Mouse (Mus musculus) adrenal gland, adult 2 months (tissue): ENCODE results near the gene Cd79b. TPM values are rescaled to one million over a fixed set of nuclear protein-coding genes. Genes with fewer than 3 reads are reported as not detected.

Experiments used
- DNase-seq: peaks from one replicate; pipeline ENCODE4 v3.0.0; 2021
- polyA plus RNA-seq: library from polyadenylated mRNA; depleted of rRNA; stranded (reverse); fragments of >200 nt; gene quantifications from 2 replicates; pipeline ENCODE4 v1.2.3, GENCODE M21; 2012
- total RNA-seq, 2 experiments: library from RNA; stranded (reverse); gene quantifications; 2 replicates each; pipeline ENCODE4 v1.2.3; 2021

The Cd79b gene
- total and polyA plus RNA-seq, 3 experiments = 0.79 to 1.1 (median 0.81) TPM

- no peak for DNase-seq
Observed at GRCm38 (mm10) chr11:106318406-106319366, 4.1 kb upstream of the Cd79b start.

- no peak for DNase-seq
Observed at GRCm38 (mm10) chr11:106317801-106318200, 3.2 kb upstream of the Cd79b start.

- no peak for DNase-seq
Observed at GRCm38 (mm10) chr11:106316416-106316815, 1.9 kb upstream of the Cd79b start.

DNA sequence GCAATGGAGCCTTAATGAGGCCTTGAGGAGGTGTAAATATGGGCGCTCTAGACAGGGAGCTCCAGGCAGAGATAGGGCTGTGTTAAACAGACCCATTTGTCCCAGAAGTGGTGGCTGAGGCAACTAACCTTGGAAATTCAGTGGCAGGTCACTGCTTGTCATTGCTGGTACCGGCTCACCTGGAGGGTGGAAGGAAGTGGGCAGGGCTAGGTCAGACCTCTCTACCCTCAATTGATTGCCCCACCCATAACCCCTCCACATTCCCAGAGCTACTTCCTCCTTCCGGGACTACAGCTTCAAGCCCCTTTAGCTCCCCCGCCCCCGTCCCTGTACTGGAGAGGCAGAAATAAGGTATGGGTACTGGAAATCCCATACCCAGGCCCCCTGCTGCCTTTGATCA lies 1.0 kb downstream of the Cd79b start:
- DNase-seq = no peak

GRCm38 (mm10) chr11:106310123-106310522 lies 4.4 kb downstream of the Cd79b start:
- no peak for DNase-seq

- DNase-seq = no peak
Observed at GRCm38 (mm10) chr11:106308162-106308561, 6.4 kb downstream of the Cd79b start.

DNA sequence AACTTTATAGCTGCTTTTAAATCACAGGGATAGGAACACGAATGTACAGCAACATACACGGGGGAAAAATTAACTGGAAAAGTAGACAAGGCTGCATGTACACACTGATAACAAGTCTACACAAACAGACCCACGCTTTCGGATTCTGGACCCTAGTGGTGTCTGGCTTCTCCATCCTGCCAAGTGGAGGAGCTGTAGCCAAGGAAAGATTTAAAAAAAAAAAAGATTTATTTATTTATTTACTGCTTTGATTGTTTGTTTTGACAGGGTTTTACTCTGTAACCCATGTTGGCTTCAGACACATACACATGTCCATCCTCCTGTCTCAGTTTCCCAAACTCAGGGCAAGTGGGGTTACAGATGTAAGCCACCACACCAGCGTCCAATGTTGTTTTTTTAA lies 7.1 kb downstream of the Cd79b start:
- DNase-seq = no peak

GRCm38 (mm10) chr11:106306758-106307157 lies 7.8 kb downstream of the Cd79b start:
- no peak for DNase-seq

GRCm38 (mm10) chr11:106306065-106306385 lies 8.5 kb downstream of the Cd79b start:
- no peak for DNase-seq

- no peak for DNase-seq
Observed at GRCm38 (mm10) chr11:106305348-106306064, 9.1 kb downstream of the Cd79b start.

- peak; percentile 46 for DNase-seq
Observed at GRCm38 (mm10) chr11:106302634-106303033, 11.9 kb downstream of the Cd79b start.

DNA sequence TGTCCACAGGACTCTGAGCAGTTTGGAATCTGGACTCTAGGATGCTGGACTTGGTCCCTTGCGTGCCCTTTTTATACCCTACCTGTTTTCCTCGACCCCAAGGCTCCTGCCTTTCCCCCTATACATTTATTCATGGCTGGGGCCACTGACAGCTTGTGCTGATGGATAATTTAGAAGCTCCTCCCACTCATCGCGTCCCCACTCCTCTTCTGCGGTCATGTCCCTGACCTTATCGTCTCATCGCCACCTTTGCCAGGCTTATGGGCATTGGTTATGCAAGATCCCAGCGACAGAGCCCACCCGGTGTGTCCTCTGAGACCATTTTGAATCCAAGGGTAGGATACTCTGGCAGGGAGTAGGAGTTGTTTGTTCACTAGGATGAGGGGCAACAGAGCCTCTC lies 12.8 kb downstream of the Cd79b start, which contains the start of gene Gh:
Gene Gh (minus strand): TSS at position 101 of the 400 bp plus-strand sequence.
- DNase-seq = no peak

DNA sequence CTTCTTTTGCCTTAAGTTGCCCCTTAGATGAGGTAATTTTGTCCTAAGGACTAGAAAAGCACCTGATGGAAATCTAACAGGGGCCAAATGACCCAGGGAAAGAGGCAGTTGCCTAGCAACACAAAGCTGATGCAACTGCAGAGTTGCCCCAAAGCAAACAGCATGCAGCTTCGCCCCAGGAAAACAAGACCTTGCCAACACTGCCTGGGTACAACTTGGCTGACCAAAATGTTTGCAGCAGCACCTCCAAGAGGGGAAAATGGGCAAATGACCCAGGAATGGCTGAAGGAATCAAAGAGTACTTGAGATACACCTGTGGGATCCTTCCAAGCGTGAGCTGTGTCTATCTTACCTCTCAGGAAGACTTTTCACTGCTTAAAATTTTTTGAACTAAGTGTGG lies 22.7 kb downstream of the Cd79b start:
- DNase-seq = no peak

DNA sequence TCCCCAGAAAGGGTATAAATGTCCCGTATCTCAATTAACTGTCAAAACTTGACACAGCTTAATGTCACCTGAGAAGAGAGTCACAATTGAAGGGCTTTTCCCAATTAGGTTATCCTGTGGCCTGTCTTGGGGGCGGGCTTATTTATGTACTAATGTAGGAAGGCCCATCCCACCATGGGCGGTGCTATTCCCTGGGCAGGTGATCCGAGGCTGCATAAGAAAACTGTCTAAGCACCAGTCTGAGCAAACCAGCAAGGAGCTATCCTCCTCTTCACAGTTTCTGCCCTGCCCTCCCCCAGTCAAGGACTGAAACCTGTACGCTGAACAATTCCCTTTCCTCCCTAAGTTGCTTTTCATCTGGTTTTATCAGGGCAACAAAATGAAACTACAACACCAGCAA lies 24.2 kb downstream of the Cd79b start:
- DNase-seq = no peak

DNA sequence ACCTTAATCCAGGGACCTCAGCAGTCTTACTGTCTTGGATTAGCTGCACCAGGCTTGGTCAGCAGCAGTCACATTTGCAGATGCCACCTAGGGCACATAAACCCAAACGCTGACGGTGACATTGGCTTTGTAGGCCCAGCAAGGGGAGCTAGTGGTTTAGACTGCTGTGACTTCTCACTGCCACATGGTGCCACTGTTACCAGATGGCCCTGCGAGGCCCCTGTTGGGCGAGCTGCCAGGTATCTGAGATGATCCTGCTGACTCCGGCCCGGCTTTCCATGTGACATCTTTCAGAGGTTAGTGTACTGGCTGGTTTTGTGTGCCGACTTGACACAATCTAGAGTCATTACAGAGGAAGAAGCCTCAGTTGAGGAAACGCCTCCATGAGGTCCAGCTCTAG lies 25.2 kb downstream of the Cd79b start:
- peak; percentile 88 for DNase-seq

GRCm38 (mm10) chr11:106286987-106287386 lies 27.6 kb downstream of the Cd79b start:
- DNase-seq = no peak

GRCm38 (mm10) chr11:106286206-106286605 lies 28.4 kb downstream of the Cd79b start:
- no peak for DNase-seq

- DNase-seq = peak; percentile 67
Observed at GRCm38 (mm10) chr11:106284126-106284525, 30.4 kb downstream of the Cd79b start.

DNA sequence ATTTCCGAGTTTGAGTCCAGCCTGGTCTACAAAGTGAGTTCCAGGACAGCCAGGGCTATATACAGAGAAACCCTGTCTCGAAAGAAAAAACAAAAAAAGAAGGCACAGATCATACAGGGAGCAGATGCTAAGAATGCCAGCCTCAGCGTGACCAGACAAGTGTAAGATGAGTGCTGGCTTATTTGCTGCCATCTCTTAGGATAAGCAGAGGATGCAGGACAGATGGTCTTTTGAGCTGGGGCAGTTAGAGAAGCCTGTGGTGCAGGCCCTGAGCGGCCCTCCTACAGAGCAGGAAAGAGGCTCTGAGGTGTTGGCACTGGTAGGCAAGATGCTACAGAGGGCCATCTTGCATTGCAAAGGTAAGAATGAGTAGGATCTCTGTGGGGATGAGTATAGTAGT lies 31.2 kb downstream of the Cd79b start:
- no peak for DNase-seq

- DNase-seq = peak; percentile 61
Observed at GRCm38 (mm10) chr11:106282452-106282851, 32.1 kb downstream of the Cd79b start.

DNA sequence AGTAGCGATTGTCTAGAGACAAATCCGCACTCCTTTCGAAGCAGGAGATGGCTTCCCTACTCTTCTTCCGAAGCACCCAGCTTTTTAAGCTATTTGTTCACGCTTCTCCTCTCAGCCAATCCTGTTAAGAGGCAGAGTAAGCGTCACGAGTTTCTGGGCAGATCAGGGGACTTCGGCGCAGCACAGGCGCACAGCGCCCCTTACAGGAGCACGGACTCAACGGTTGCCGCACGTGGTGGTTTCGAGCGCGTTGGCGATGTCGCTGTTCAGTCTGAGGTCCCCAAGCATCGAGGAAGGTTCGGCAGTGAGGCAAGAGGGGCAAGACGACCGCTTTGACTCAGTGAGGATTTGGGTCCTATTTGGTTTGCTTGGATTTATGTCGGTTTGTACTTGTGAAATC lies 38.1 kb downstream of the Cd79b start, which contains the start of gene Tcam1:
Gene Tcam1 (plus strand): TSS at position 219 of the 400 bp plus-strand sequence.
- DNase-seq = peak; percentile 92

- no peak for DNase-seq
Observed at GRCm38 (mm10) chr11:106274971-106275411, 39.6 kb downstream of the Cd79b start.

DNA sequence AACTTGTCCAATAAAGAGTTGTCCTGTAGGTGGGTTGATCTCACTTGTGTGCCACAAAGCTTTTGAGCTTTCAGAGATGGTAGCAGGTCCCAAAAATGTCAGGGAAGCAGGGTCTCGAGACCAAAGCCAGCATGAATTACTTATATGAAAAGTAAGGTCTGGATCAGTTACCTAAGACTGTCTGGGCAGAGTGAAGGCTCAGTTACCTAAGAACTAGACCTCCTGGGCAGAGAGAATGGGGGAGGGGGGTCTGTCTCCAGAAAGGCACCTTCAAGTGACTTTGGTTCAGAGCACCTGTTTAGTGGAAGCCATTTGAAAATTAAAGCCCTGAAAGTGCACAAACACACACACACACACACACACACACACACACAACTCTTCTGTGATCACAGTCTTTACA lies 40.2 kb downstream of the Cd79b start:
- no peak for DNase-seq
